Mouse (Mus musculus): ENCODE data around the gene Ptar1. TPM values are rescaled to one million over a fixed set of nuclear protein-coding genes. Genes with fewer than 3 reads are reported as not detected.

Gene Ptar1
- polyA plus RNA-seq, 1 experiment from 2014 or later: 6.9 TPM

DNA sequence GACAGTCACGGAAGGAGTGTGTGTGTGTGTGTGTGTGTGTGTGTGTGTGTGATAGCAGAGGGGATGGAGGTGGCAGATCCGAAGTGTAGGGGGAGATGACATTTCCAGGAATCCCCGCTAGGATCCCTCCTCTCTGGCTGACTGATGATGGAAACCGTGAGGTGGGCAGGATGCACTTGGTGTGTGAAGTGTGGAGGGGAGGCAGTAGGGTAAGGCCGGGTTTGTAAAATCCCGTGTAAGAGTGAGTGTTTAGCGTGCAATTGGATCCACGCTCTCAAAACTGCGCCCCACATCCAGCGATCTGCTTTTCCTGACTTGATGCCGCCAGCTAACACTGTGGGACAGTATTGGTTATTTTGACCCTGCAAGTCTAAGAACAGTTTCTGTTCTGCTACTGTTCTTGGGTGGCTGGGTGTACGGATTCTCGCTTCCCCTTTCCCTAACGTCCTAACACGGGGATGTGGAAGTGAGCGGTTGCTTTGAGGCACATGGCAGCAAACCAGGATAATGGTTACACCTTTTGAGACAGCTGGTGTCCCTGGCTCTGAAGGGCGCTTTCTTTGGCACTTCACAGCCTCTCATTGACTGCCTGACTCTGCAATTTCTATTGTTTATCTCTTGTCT lies 72.2 kb downstream of the Ptar1 start:
- Histone ChIP-seq H3K4me1 (peaks cover 20% of the 10 kb centered on the region), H3K4me3 (peak overlapping the region; percentile 77), H3K9me3 (no peaks in the 10 kb centered on the region), H3K9ac (peak overlapping the region; percentile 85), H3K4me2 (peak overlapping the region; percentile 97), H3K27me3 (peaks cover 22% of the 10 kb centered on the region), H3K36me3 (no peaks in the 10 kb centered on the region), H3K27ac (no peak overlapping the region)
- no peak for ATAC-seq (ENCODE audit: borderline replicate concordance, extremely low read depth, low FRiP score, low TSS enrichment)
- 1% methylated on average over 17 of the region's 17 CpGs for WGBS

GRCm38 (mm10) chr19:23763371-23763770 lies 76.1 kb downstream of the Ptar1 start:
- Histone ChIP-seq H3K27ac (no peak overlapping the region), H3K9me3 (no peaks in the 10 kb centered on the region), H3K4me1 (peaks cover 10% of the 10 kb centered on the region), H3K9ac (no peak overlapping the region), H3K4me3 (no peak overlapping the region), H3K27me3 (peaks cover 22% of the 10 kb centered on the region), H3K36me3 (no peaks in the 10 kb centered on the region), H3K4me2 (no peak overlapping the region)
- no peak for ATAC-seq (ENCODE audit: borderline replicate concordance, extremely low read depth, low FRiP score, low TSS enrichment)
- WGBS: 81% methylated on average over 6 of the region's 6 CpGs

DNA sequence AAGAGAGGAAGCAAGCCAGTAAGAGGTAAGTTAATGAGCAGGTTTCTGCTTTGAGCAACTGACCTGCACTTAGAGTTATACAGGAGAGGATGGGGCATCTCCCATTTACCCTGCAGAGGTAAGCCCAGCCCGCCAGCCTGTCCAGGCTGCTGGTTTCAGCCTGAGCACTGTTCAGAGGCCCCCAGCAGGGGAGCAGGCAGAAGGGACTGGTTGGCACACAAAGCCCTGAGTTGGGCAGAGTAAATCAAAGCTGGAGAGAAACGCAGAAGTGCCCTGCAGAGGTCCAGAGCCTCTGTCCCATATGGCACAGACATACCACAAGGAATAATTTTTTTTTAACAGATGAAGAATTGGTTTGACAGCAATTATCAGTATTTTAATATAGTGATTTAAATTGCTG lies 76.8 kb downstream of the Ptar1 start:
- H3K9ac ChIP-seq: no peak overlapping the region
- no peaks in the 10 kb centered on the region for H3K36me3 ChIP-seq
- no peaks in the 10 kb centered on the region for H3K9me3 ChIP-seq
- no peak overlapping the region for H3K27ac ChIP-seq
- ATAC-seq (ENCODE audit: borderline replicate concordance, extremely low read depth, low FRiP score, low TSS enrichment): no peak
- peaks cover 20% of the 10 kb centered on the region for H3K27me3 ChIP-seq
- peaks cover 8% of the 10 kb centered on the region for H3K4me1 ChIP-seq
- no peak overlapping the region for H3K4me2 ChIP-seq
- WGBS: 60% methylated on average over 2 of the region's 2 CpGs
- no peak overlapping the region for H3K4me3 ChIP-seq

- H3K27me3 ChIP-seq: no peaks in the 10 kb centered on the region
- no peak overlapping the region for H3K4me2 ChIP-seq
- H3K9ac ChIP-seq: no peak overlapping the region
- H3K4me1 ChIP-seq: no peaks in the 10 kb centered on the region
- no peaks in the 10 kb centered on the region for H3K9me3 ChIP-seq
- 49% methylated on average over 5 of the region's 5 CpGs for WGBS
- no peaks in the 10 kb centered on the region for H3K36me3 ChIP-seq
- H3K27ac ChIP-seq: no peak overlapping the region
- no peak overlapping the region for H3K4me3 ChIP-seq
- ATAC-seq (ENCODE audit: borderline replicate concordance, extremely low read depth, low FRiP score, low TSS enrichment): no peak
Measured at GRCm38 (mm10) chr19:23768864-23769263, 81.6 kb downstream of the Ptar1 start.

GRCm38 (mm10) chr19:23770494-23771423 lies 83.5 kb downstream of the Ptar1 start:
- Histone ChIP-seq H3K4me2 (no peak overlapping the region), H3K4me1 (no peaks in the 10 kb centered on the region), H3K27me3 (no peaks in the 10 kb centered on the region), H3K4me3 (no peak overlapping the region), H3K9ac (no peak overlapping the region), H3K36me3 (no peaks in the 10 kb centered on the region), H3K27ac (no peak overlapping the region), H3K9me3 (no peaks in the 10 kb centered on the region)
- no peak for ATAC-seq (ENCODE audit: borderline replicate concordance, extremely low read depth, low FRiP score, low TSS enrichment)
- WGBS: 68% methylated on average over 10 of the region's 10 CpGs

- Histone ChIP-seq H3K9ac (no peak overlapping the region), H3K36me3 (no peaks in the 10 kb centered on the region), H3K4me1 (no peaks in the 10 kb centered on the region), H3K4me3 (no peak overlapping the region), H3K9me3 (no peaks in the 10 kb centered on the region), H3K27me3 (no peaks in the 10 kb centered on the region), H3K27ac (no peak overlapping the region), H3K4me2 (no peak overlapping the region)
- 65% methylated on average over 7 of the region's 7 CpGs for WGBS
- ATAC-seq (ENCODE audit: borderline replicate concordance, extremely low read depth, low FRiP score, low TSS enrichment): no peak
Measured at GRCm38 (mm10) chr19:23771971-23772370, 84.7 kb downstream of the Ptar1 start.

DNA sequence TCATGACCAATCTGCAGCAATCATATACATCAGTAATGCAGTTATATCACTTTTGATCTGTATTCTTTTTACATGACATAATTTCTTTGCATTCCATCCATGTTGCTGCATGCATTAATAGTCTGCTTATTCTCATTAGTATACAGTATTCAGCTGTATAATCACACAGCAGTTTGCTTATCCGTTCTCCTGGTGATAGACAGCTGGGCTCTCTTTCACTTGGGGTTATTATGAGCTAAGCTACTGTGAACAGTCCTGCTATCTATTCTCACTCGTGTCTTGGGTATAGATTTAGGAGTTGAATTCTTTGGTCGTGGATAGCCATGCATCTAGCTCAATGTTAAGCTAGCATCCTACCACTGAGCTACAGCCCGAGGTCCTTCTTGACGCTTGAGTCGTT lies 88.1 kb downstream of the Ptar1 start:
- WGBS: 87% methylated on average over 6 of the region's 6 CpGs
- no peak overlapping the region for H3K4me2 ChIP-seq
- H3K4me1 ChIP-seq: no peaks in the 10 kb centered on the region
- no peaks in the 10 kb centered on the region for H3K9me3 ChIP-seq
- H3K27ac ChIP-seq: no peak overlapping the region
- no peak overlapping the region for H3K4me3 ChIP-seq
- H3K9ac ChIP-seq: no peak overlapping the region
- no peak for ATAC-seq (ENCODE audit: borderline replicate concordance, extremely low read depth, low FRiP score, low TSS enrichment)
- no peaks in the 10 kb centered on the region for H3K27me3 ChIP-seq
- no peaks in the 10 kb centered on the region for H3K36me3 ChIP-seq

DNA sequence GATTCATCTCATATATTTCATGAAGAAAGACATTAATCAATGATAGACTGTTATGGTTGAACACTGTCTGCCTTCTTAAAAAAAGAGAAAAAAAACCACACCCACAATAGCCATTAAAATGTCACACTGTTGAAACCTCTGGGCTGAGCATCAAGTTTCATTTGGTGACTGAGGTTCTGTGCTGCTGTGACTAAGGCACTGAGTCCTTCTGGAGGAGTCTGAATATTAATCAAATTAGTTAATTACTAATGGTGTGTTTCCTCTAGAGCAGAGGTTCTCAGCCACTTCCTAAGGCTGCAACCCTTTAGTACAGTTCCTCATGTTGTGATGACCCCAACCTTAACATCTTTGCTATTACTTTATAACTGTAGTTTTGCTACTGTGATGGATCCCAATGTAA lies 91.9 kb downstream of the Ptar1 start:
- peaks cover 10% of the 10 kb centered on the region for H3K4me1 ChIP-seq
- H3K9ac ChIP-seq: no peak overlapping the region
- H3K27me3 ChIP-seq: no peaks in the 10 kb centered on the region
- no peak for ATAC-seq (ENCODE audit: borderline replicate concordance, extremely low read depth, low FRiP score, low TSS enrichment)
- no peak overlapping the region for H3K27ac ChIP-seq
- no peaks in the 10 kb centered on the region for H3K9me3 ChIP-seq
- H3K36me3 ChIP-seq: no peaks in the 10 kb centered on the region
- H3K4me2 ChIP-seq: no peak overlapping the region
- H3K4me3 ChIP-seq: no peak overlapping the region

DNA sequence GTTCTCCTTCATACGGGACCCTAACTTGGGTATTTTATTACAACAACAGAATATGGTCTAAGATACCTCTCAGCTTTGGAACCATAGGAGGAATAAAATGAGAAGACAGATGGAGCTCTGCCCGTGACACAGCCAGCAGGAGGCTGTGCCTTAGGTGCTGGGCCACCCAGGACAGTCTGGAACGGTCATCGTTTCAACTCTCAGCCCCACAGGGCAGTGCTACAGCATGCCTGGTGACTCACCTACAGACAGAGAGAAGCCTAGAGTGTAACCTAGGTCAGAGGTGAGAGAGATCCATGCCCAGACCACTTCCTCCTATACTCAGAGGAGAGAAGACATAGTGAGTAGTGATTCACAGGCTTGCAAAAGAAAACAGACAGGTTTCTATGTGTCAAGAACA lies 92.9 kb downstream of the Ptar1 start:
- 77% methylated on average over 4 of the region's 4 CpGs for WGBS
- Histone ChIP-seq H3K36me3 (no peaks in the 10 kb centered on the region), H3K27me3 (no peaks in the 10 kb centered on the region), H3K27ac (no peak overlapping the region), H3K4me2 (no peak overlapping the region), H3K4me3 (no peak overlapping the region), H3K9me3 (no peaks in the 10 kb centered on the region), H3K4me1 (peaks cover 10% of the 10 kb centered on the region), H3K9ac (no peak overlapping the region)
- no peak for ATAC-seq (ENCODE audit: borderline replicate concordance, extremely low read depth, low FRiP score, low TSS enrichment)

Other genes starting within 250 kb of the Ptar1 start
- 4.9 and 5.1 TPM in 2 replicates for gene Mamdc2, start 239.0 kb upstream of the Ptar1 start, polyA plus RNA-seq (2015; fragmentation: Nextera tagmentation; extraction: Ambion mirVana)
- 0.92 and 1.2 TPM in 2 replicates for gene 1700028P14Rik, start 34.6 kb upstream of the Ptar1 start, polyA plus RNA-seq (2015; fragmentation: Nextera tagmentation; extraction: Ambion mirVana)
- 0.21 and 0.37 TPM in 2 replicates for gene Apba1, start 71.5 kb downstream of the Ptar1 start, polyA plus RNA-seq (2015; fragmentation: Nextera tagmentation; extraction: Ambion mirVana)